Mouse (Mus musculus): Measurements from ENCODE around the gene Zfp148.
"Not testable (repeated sequence)": the region's sequence is repeated elsewhere in the genome, so short reads cannot be mapped to it uniquely, and the experiment has no call there.

Zfp148 gene

GRCm38 (mm10) chr16:33461416-33461815, 80.8 kb downstream of the Zfp148 start:
- in situ Hi-C loops (cut with MseI, MboI) = no loop called here

DNA sequence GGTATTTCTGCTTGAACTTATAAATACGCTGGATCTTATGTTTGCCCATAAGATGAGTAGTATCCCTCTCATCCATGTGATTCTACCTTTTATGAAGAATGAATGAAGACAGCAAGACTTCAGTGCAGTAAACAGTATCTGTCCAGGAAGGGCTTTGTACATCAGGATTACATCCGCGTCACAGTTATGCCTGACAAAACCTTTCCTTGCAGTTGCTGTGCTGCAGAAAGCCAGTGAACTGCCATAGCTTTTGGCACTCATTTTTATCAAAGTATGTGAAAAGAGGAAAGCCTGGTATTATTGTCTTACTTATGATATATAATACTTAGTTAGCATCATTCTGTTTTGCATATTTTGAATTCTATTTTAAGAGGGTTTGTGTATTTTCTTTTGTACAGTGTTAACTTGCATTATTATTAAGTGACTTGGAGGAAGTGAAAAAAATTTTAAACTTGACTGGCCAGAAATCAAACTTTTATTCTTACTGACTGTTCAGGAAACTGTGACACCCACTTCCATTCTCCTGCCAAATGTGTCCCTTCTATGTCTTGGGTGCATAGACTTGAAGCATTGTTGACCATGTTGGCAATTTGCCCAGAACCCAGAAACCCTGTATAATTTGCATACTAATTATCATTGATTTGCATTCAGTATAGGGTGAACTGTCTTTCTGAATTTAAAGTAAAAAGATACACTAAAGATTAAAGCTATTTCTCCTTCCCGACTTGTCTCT, 84.0 kb downstream of the Zfp148 start:
- in situ Hi-C loops (cut with MseI, MboI) = no loop called here

DNA sequence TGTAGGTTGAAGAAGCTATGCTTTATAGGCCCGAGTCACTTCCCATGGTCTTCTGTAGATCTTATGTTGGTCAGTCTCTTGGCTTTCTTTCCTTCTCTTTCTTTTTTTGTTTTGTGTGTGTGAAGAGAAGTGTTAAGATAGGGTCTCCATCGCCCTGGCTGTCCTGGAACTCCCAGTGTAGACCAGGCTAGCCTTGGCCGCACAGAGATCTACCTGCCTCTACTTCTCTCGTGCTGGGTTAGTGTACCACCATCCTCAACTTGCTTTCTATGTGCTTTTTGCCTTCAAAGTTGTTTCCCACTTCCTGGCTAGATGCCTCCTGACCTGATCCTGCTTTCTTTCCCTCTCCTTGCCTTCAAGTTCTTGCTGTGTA, 84.6 kb downstream of the Zfp148 start:
- in situ Hi-C loops (cut with MseI, MboI) = no loop called here

- in situ Hi-C loops (cut with MseI, MboI) = no loop called here
These were observed 86.8 kb downstream of the Zfp148 start for GRCm38 (mm10) chr16:33467451-33467850.

GRCm38 (mm10) chr16:33469973-33470372, 89.3 kb downstream of the Zfp148 start:
- in situ Hi-C loops (cut with MseI, MboI) = no loop called here

DNA sequence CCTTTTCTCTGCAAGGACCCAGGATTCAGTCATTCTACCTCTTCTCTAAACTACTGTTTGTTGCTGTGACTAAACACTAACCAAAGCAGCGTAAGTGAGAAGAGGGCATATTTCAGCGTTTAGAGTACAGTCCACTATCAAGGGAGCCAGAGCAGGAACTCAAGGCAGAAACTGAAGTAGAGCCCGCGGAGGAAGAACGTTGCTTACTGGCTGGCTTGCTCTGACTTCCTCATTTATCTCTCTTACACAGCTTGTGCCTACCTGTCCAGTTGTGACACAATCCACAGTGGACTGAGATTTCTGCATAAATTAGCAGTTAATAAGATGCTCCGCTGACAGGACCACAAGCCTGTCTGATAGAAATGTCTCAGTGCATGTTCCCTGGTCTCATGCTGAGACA, 93.7 kb downstream of the Zfp148 start:
- in situ Hi-C loops (cut with MseI, MboI) = no loop called here

GRCm38 (mm10) chr16:33479926-33480325, 99.3 kb downstream of the Zfp148 start:
- in situ Hi-C loops (cut with MseI, MboI) = no loop called here

GRCm38 (mm10) chr16:33481148-33481547, 100.5 kb downstream of the Zfp148 start:
- in situ Hi-C loops (cut with MseI, MboI) = no loop called here

DNA sequence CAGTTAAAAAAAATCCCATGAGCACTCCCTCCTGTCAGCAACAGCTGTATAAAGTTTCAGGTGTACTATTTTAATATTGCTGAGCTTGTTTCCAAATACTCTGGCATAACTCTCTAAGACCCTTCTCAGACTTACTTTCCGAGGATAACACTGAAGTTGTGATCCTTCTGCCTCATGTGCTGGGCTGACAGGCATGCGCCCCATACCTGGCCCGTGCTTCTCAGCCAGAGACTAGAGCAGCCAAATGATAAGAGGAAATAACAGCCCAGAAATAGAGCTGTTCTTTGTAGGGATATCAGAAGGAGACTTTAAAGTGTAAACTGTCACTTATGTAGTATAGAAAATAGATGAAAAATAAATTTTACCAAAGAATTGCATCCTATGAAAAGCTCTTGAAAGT, 101.7 kb downstream of the Zfp148 start:
- in situ Hi-C loops (cut with MseI, MboI) = no loop called here

DNA sequence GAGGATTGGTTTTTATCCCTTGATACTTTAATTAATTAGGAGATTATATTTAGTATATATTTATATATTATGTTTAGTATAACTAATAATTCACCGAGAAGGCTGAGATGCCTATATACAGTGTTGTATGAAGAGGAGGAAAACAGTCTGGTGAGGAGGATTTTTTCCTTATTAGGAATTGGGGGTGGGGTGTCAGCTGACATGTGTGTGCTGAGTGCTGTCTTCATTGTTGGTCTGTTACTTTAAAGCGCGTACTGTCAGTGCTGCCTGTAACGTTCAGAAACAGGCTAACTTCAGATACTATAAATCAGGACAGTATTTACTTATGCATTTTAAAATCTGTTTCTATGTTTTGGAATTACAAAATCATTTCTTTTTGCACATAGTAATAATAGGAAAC, 107.1 kb downstream of the Zfp148 start:
- in situ Hi-C loops (cut with MseI, MboI) = no loop called here

GRCm38 (mm10) chr16:33494374-33494773, 113.7 kb downstream of the Zfp148 start:
- in situ Hi-C loops (cut with MseI, MboI) = no loop called here

- in situ Hi-C loops (cut with MseI, MboI) = no loop called here
These were observed 127.4 kb downstream of the Zfp148 start for GRCm38 (mm10) chr16:33508082-33508481.

GRCm38 (mm10) chr16:33509231-33509630, 128.6 kb downstream of the Zfp148 start:
- in situ Hi-C loops (cut with MseI, MboI) = not testable (repeated sequence)

DNA sequence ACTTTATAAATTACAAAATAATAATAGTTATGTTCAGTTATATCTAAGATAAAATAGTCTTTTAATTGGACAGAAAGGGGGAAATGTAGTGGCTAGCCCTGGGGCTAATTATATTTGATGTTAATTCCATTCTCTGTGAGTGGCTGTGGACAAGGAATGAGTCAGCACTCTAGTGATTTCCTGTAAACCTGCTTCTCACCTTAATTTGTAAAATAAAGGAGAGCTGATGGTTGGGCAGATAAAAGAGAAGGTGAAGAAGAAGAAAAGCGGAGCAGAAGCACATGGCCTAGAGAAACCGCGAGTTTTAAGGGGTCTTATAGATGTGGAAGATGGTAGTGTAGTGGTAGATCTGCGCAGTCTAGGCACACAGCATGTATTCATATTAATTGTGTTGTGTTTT, 130.2 kb downstream of the Zfp148 start:
- in situ Hi-C loops (cut with MseI, MboI) = not testable (repeated sequence)

- in situ Hi-C loops (cut with MseI, MboI) = no loop called here
These were observed 131.9 kb downstream of the Zfp148 start for GRCm38 (mm10) chr16:33512555-33512954.

DNA sequence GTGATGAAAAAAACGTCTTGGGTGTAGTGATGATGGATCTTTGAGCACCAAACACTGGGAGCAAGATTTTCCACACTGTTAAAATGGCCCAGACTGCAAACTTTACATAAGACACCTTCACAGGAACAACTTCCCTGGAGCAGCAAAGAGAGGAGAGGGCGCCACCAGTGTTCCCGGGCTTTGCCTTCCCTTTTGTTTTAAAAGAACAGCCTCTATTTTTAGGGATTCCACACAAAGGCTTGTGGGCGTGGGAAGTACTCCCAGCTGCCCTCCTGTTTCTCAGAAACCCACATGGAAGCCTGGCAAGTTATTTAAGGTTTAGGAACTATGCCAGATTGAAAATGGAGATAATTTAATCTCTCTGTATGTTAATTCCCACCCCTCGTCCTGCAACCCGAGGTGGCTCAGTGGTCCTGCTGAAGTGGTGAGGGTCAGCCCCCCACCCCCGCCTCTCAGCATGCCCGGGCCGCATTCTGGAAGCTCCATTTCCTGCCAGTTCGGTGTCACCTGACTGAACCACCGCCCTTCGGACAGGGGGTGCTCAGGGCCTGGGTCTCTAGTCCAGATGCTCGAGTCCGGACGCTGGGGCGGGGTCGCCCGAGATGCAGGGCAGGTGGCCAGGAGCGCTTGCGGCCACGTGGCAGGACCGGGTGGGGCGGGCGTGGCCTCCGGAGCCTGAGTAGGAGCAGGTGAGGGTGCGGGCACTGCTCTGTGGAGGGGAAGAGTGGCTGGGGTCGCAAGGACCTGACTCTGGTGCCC, 136.3 kb downstream of the Zfp148 start, which contains the start of gene Slc12a8:
Gene Slc12a8 (plus strand): TSS at position 522 of the 759 bp plus-strand sequence.
- in situ Hi-C loops (cut with MseI, MboI) = no loop called here

- in situ Hi-C loops (cut with MseI, MboI) = no loop called here
These were observed 137.0 kb downstream of the Zfp148 start for GRCm38 (mm10) chr16:33517627-33518026.

DNA sequence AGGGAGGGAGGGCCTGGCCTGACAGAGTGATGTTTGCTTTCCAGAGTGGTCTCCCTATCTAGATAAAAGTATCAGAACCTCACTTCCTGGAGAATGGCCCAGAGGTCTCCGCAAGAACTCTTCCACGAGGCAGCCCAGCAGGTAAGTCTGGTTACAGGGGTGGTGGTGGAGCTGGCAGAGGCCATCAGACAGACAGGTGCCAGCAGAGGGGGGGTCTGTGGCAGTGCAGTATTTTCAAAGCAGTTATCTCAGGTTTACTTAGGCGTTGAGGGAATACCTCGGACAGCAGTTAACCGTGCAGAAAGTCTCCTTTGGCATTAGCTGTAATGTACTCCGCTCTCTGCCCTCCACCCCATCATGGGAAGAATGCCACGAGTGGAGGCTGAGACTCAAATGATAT, 137.6 kb downstream of the Zfp148 start:
- in situ Hi-C loops (cut with MseI, MboI) = no loop called here

- in situ Hi-C loops (cut with MseI, MboI) = no loop called here
These were observed 139.4 kb downstream of the Zfp148 start for GRCm38 (mm10) chr16:33519916-33520568.

DNA sequence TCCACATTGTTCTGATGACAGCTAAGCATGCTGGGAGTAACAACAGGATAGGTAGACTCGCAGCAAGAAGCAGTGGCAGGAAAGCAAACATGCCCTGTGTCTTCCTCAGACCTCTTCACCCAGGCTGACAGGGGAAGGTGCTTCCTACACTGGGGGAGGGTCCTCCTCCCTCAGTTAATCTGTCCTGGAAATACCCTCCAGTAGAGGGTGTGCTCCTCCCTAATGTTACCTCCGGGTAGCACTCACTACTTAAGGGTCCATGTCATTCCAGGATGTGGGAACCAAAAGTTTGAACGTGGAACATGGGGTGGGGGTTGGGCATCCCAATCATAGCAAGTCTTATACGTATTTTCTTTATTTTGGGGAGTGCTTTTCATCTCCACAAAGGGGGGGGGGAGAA, 141.9 kb downstream of the Zfp148 start:
- in situ Hi-C loops (cut with MseI, MboI) = no loop called here

DNA sequence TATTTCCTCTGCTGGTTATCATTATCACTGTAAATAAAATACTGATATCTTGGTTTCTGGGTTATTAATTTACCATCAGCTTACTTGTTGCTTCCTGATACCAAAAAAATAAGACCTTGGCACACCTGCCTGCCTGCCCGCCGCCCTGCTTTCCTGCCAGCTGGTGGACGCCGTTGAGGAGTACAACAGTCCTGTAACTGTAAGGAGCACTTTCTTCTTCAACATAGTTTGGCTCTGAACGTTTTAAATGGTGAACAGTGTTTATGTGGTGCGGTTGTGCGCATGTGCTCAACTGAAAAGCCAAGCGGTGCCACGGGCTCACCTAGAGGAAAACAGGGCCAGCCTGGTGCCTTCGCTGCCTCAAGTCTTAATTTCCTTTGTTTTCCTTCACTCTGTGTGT, 142.9 kb downstream of the Zfp148 start:
- in situ Hi-C loops (cut with MseI, MboI) = no loop called here
